27 mouse cellular contexts compared by ENCODE assay signal in genomic region chr5:30490845-30491244, GRCm38 (mm10). TPM values are rescaled to one million over a fixed set of nuclear protein-coding genes. Genes with fewer than 3 reads are reported as not detected.
A peak's percentile ranks its signal among the peaks of the same experiment; 100 is the strongest.
DNase-seq lines count a peak whose midpoint lies in the region; ATAC-seq and TF ChIP-seq lines count a peak whose summit lies in the region.
"Had no signal": no experiment of that assay in that cellular context is flagged by ENCODE, and none has a peak within 500 bp of the region (broad histone marks: within the 10 kb centered on the region; RNA-seq: fewer than 3 reads in every experiment).

No protein-coding gene starts in this region.

- no peak for TF ChIP-seq CTCF in kidney, postnatal 0 days (IDR thresholded peaks at IDR 0.05; ENCODE audit: low read depth)
- TF ChIP-seq CTCF in stomach, postnatal 0 days (IDR thresholded peaks at IDR 0.05; ENCODE audit: low read depth) = no peak

- H3K36me3 ChIP-seq in kidney, postnatal 0 days (ENCODE audit: insufficient read depth, low read length) = no peaks in the 10 kb centered on the region
- no peaks in the 10 kb centered on the region for H3K36me3 ChIP-seq in stomach, embryonic 14.5 days (ENCODE audit: control insufficient read depth, insufficient read depth, low read length)
- no peaks in the 10 kb centered on the region for H3K36me3 ChIP-seq in stomach, postnatal 0 days (ENCODE audit: control insufficient read depth, insufficient read depth, low read length)
- H3K36me3 ChIP-seq in forebrain, embryonic 16.5 days (ENCODE audit: control insufficient read depth, insufficient read depth) = no peaks in the 10 kb centered on the region
- H3K36me3 ChIP-seq: forebrain, embryonic 15.5 days; limb, embryonic 12.5 days; liver, embryonic 13.5 days; midbrain, embryonic 10.5 days had no signal

- no peaks in the 10 kb centered on the region for H3K9me3 ChIP-seq in kidney, postnatal 0 days (replicated peaks; ENCODE audit: low read length)
- no peaks in the 10 kb centered on the region for H3K9me3 ChIP-seq in stomach, embryonic 14.5 days (ENCODE audit: control insufficient read depth, low read depth, low read length)
- H3K9me3 ChIP-seq in stomach, postnatal 0 days (ENCODE audit: control insufficient read depth, low read length) = no peaks in the 10 kb centered on the region
- H3K9me3 ChIP-seq in forebrain, embryonic 16.5 days (ENCODE audit: control insufficient read depth, low read length) = no peaks in the 10 kb centered on the region
- H3K9me3 ChIP-seq: forebrain, embryonic 15.5 days; limb, embryonic 12.5 days; liver, embryonic 13.5 days; midbrain, embryonic 10.5 days had no signal

- no peak overlapping the region for H3K9ac ChIP-seq in kidney, postnatal 0 days (ENCODE audit: low read depth, low read length)
- H3K9ac ChIP-seq in stomach, embryonic 14.5 days (replicated peaks; ENCODE audit: low read depth, low read length) = no peak overlapping the region
- no peak overlapping the region for H3K9ac ChIP-seq in stomach, postnatal 0 days (ENCODE audit: low read length)
- H3K9ac ChIP-seq in forebrain, embryonic 16.5 days (replicated peaks; ENCODE audit: low read depth, low read length) = no peak overlapping the region
- H3K9ac ChIP-seq: forebrain, embryonic 15.5 days; limb, embryonic 12.5 days; liver, embryonic 13.5 days had no signal

- 60% methylated on average over 5 of the region's 5 CpGs for whole genome bisulfite sequencing in kidney, postnatal 0 days
- WGBS in stomach, embryonic 14.5 days = 53% methylated on average over 5 of the region's 5 CpGs
- 34% methylated on average over 5 of the region's 5 CpGs for WGBS in stomach, postnatal 0 days
- WGBS in forebrain, embryonic 16.5 days = 70% methylated on average over 5 of the region's 5 CpGs

- H3K4me1 ChIP-seq in kidney, postnatal 0 days (replicated peaks; ENCODE audit: insufficient read depth, low read length) = no peaks in the 10 kb centered on the region
- H3K4me1 ChIP-seq in stomach, embryonic 14.5 days (ENCODE audit: control insufficient read depth, insufficient read depth, low read length) = no peaks in the 10 kb centered on the region
- H3K4me1 ChIP-seq in stomach, postnatal 0 days (replicated peaks; ENCODE audit: control insufficient read depth, insufficient read depth) = no peaks in the 10 kb centered on the region
- no peaks in the 10 kb centered on the region for H3K4me1 ChIP-seq in forebrain, embryonic 16.5 days (replicated peaks; ENCODE audit: control insufficient read depth, insufficient read depth, low read length)
- H3K4me1 ChIP-seq: forebrain, embryonic 15.5 days; limb, embryonic 12.5 days; liver, embryonic 13.5 days; midbrain, embryonic 10.5 days had no signal

- no peak overlapping the region for H3K27ac ChIP-seq in kidney, postnatal 0 days
- peak overlapping the region; percentile 4; the same call in 1 of the 2 replicates for H3K27ac ChIP-seq in stomach, embryonic 14.5 days (ENCODE audit: low read length)
- H3K27ac ChIP-seq in stomach, postnatal 0 days (replicated peaks) = no peak overlapping the region
- H3K27ac ChIP-seq in forebrain, embryonic 16.5 days (ENCODE audit: low read length) = no peak overlapping the region
- H3K27ac ChIP-seq: forebrain, embryonic 15.5 days; limb, embryonic 12.5 days; liver, embryonic 13.5 days; midbrain, embryonic 10.5 days had no signal

- H3K4me3 ChIP-seq in kidney, postnatal 0 days (replicated peaks; ENCODE audit: low read depth, low read length) = no peak overlapping the region
- no peak overlapping the region for H3K4me3 ChIP-seq in stomach, embryonic 14.5 days (ENCODE audit: low read depth, low read length)
- no peak overlapping the region for H3K4me3 ChIP-seq in stomach, postnatal 0 days (ENCODE audit: low read depth, low read length)
- H3K4me3 ChIP-seq in forebrain, embryonic 16.5 days (replicated peaks; ENCODE audit: low read length) = no peak overlapping the region
- H3K4me3 ChIP-seq: forebrain, embryonic 15.5 days; limb, embryonic 12.5 days; liver, embryonic 13.5 days; midbrain, embryonic 10.5 days had no signal

- ATAC-seq in kidney, postnatal 0 days (replicated peaks; ENCODE audit: low FRiP score, low read depth) = no peak
- ATAC-seq in stomach, embryonic 14.5 days (ENCODE audit: insufficient number of reproducible peaks, insufficient read depth, low FRiP score, low read depth) = no peak
- ATAC-seq in stomach, postnatal 0 days (ENCODE audit: low FRiP score, low TSS enrichment) = no peak
- ATAC-seq in forebrain, embryonic 16.5 days = no peak
- ATAC-seq: activated CD4-positive, CD25-positive, alpha-beta regulatory T cell, adult 4 months; forebrain, embryonic 15.5 days; hindbrain, embryonic 16.5 days had no signal

- H3K27me3 ChIP-seq in kidney, postnatal 0 days (ENCODE audit: insufficient read depth, low read length) = no peaks in the 10 kb centered on the region
- no peaks in the 10 kb centered on the region for H3K27me3 ChIP-seq in stomach, embryonic 14.5 days (ENCODE audit: control insufficient read depth, insufficient read depth, low read length)
- H3K27me3 ChIP-seq in stomach, postnatal 0 days (ENCODE audit: control insufficient read depth, insufficient read depth, low read length) = no peaks in the 10 kb centered on the region
- H3K27me3 ChIP-seq in forebrain, embryonic 16.5 days (replicated peaks; ENCODE audit: control insufficient read depth, insufficient read depth, low read length) = no peaks in the 10 kb centered on the region
- H3K27me3 ChIP-seq: forebrain, embryonic 15.5 days; limb, embryonic 12.5 days had no signal

- DNase-seq in kidney, postnatal 0 days (ENCODE audit: low spot score) = peak; percentile 40
- no peak for DNase-seq in kidney, postnatal 14 days
- no peak for DNase-seq in stomach, postnatal 0 days (ENCODE audit: low spot score)
- peak; percentile 17 for DNase-seq in lung, postnatal 14 days
- DNase-seq in embryo, embryonic 10.5 days (ENCODE audit: low spot score) = no peak
- DNase-seq: adrenal gland, adult 8-10 months; cerebellum, adult 18-20 months; cerebellum, postnatal 25 days; embryo, embryonic 11 days; gastrocnemius, postnatal 10 days; kidney, adult 2 months; kidney, postnatal 10 days; liver, embryonic 13.5 days; right cerebral cortex, adult 18-20 months; right cerebral cortex, postnatal 4 days had no signal

- H3K4me2 ChIP-seq in kidney, postnatal 0 days (ENCODE audit: low read length) = no peak overlapping the region
- H3K4me2 ChIP-seq in stomach, embryonic 14.5 days (replicated peaks; ENCODE audit: low read depth, low read length) = no peak overlapping the region
- no peak overlapping the region for H3K4me2 ChIP-seq in stomach, postnatal 0 days (replicated peaks; ENCODE audit: low read depth)
- no peak overlapping the region for H3K4me2 ChIP-seq in forebrain, embryonic 16.5 days (ENCODE audit: low read length)
- H3K4me2 ChIP-seq: forebrain, embryonic 15.5 days; heart, embryonic 11.5 days; limb, embryonic 12.5 days; liver, embryonic 13.5 days had no signal

- no peak for TF ChIP-seq EP300 in stomach, postnatal 0 days (optimal IDR thresholded peaks at IDR 0.05)

RNA-seq across cellular contexts. Expression of gene 1700001C02Rik, which starts 25.0 kb away (rescaled TPM):
- not detected in 2 replicates for polyA plus RNA-seq in kidney, postnatal 0 days (2015; fragmentation: Nextera tagmentation; extraction: Ambion mirVana)
- polyA plus RNA-seq in stomach, embryonic 14.5 days (2014; fragmentation: Nextera tagmentation; extraction: Ambion mirVana) = not detected in 2 replicates
- polyA plus RNA-seq in stomach, postnatal 0 days (2015; fragmentation: Nextera tagmentation; extraction: Ambion mirVana) = not detected in 2 replicates
- polyA plus RNA-seq in forebrain, embryonic 16.5 days (2015; fragmentation: Nextera tagmentation; extraction: Ambion mirVana) = 0.71 and 0.94 TPM in 2 replicates
- polyA plus RNA-seq: activated CD4-positive, CD25-positive, alpha-beta regulatory T cell, adult 4 months; C2C12; heart, embryonic 11.5 days; heart, postnatal 0 days; kidney, adult 2 months; limb, embryonic 12.5 days; liver, embryonic 13.5 days; midbrain, embryonic 10.5 days had no signal

RNA-seq across cellular contexts. Expression of gene Otof, which starts 29.1 kb away (rescaled TPM):
- polyA plus RNA-seq in kidney, postnatal 0 days (2015; fragmentation: Nextera tagmentation; extraction: Ambion mirVana) = 0.04 and 0.09 TPM in 2 replicates
- polyA plus RNA-seq in stomach, embryonic 14.5 days (2014; fragmentation: Nextera tagmentation; extraction: Ambion mirVana) = 0.34 and 0.48 TPM in 2 replicates
- polyA plus RNA-seq in stomach, postnatal 0 days (2015; fragmentation: Nextera tagmentation; extraction: Ambion mirVana) = 0.02 TPM in 2 replicates
- 1.9 and 4.2 TPM in 2 replicates for polyA plus RNA-seq in forebrain, embryonic 16.5 days (2015; fragmentation: Nextera tagmentation; extraction: Ambion mirVana)
- polyA plus RNA-seq: activated CD4-positive, CD25-positive, alpha-beta regulatory T cell, adult 4 months; C2C12 had no signal

RNA-seq across cellular contexts. Expression of gene Cib4, which starts 54.8 kb away (rescaled TPM):
- polyA plus RNA-seq in kidney, postnatal 0 days (2015; fragmentation: Nextera tagmentation; extraction: Ambion mirVana) = not detected in 2 replicates
- not detected in 2 replicates for polyA plus RNA-seq in stomach, embryonic 14.5 days (2014; fragmentation: Nextera tagmentation; extraction: Ambion mirVana)
- polyA plus RNA-seq in stomach, postnatal 0 days (2015; fragmentation: Nextera tagmentation; extraction: Ambion mirVana) = 0.17 and 0.30 TPM in 2 replicates
- polyA plus RNA-seq in forebrain, embryonic 16.5 days (2015; fragmentation: Nextera tagmentation; extraction: Ambion mirVana) = not detected in 2 replicates
- polyA plus RNA-seq: activated CD4-positive, CD25-positive, alpha-beta regulatory T cell, adult 4 months; C2C12; forebrain, embryonic 15.5 days; heart, embryonic 11.5 days; heart, postnatal 0 days; hindbrain, embryonic 16.5 days; kidney, adult 2 months; limb, embryonic 12.5 days; liver, embryonic 13.5 days; midbrain, embryonic 10.5 days; midbrain, postnatal 0 days; neural tube, embryonic 14.5 days had no signal

Comparison
In these comparisons a context has a peak if more than half of its experiments do, and no peak if none do; other contexts are left out.
1. DNase-seq: peak in kidney, postnatal 0 days (single experiment) and lung, postnatal 14 days (single experiment); none in kidney, postnatal 14 days (single experiment), stomach, postnatal 0 days (single experiment) and embryo, embryonic 10.5 days (single experiment).